Mouse (Mus musculus): ENCODE data around the gene Prkrip1. TPM values are rescaled to one million over a fixed set of nuclear protein-coding genes. Genes with fewer than 3 reads are reported as not detected.

The Prkrip1 gene
- polyA plus RNA-seq, 1 experiment from 2014 or later, result 66.0 TPM

DNA sequence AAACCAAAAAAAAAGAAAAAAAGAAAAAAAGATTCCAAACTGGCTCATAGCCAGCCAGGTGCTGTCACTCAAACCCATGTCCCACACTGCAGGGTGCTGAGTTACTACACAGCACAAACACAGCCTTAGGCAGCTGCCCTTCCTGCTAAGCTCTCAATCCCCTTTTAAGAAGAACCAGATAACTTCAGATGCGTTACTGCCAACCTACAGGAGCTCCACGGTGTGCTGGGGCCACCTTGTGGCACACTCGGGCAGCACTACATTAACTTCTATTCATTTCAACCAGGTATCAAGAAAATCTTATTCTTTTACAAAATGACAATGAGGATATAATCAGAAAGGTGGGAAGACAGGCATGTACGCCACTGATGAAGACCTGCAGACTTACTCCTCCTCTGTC lies 12.0 kb downstream of the Prkrip1 start:
- WGBS, result 57% methylated on average over 4 of the region's 4 CpGs
- Histone ChIP-seq H3K27me3 (ENCODE audit: low read depth, poor library complexity, severe bottlenecking) (no peaks in the 10 kb centered on the region), H3K36me3 (peaks cover 97% of the 10 kb centered on the region), H3K4me1 (no peaks in the 10 kb centered on the region), H3K4me3 (no peak overlapping the region), H3K9me3 (replicated peaks) (no peaks in the 10 kb centered on the region), H3K27ac (no peak overlapping the region)
- peak; percentile 46 for DNase-seq (ENCODE audit: low spot score)

DNA sequence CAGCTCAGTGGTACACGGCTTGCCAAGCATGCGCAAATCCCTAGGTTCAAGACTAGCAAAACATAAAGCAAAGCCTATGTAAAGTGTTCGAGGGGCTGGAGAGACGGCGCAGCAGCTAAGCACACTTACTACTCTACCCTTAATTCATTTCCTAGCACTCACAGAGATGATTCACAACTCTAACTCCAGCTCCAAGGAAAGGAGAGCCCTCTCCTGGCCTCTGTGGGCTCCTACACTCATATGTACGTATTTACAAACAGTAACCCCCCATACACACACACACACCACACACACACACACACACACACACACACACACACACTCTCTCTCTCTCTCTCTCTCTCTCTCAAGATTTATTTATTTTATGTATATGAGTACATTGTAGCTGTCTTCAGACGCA lies 15.0 kb downstream of the Prkrip1 start:
- Histone ChIP-seq H3K4me3 (no peak overlapping the region), H3K4me1 (no peaks in the 10 kb centered on the region), H3K9me3 (replicated peaks) (no peaks in the 10 kb centered on the region), H3K27ac (no peak overlapping the region), H3K27me3 (ENCODE audit: low read depth, poor library complexity, severe bottlenecking) (no peaks in the 10 kb centered on the region), H3K36me3 (peaks cover 97% of the 10 kb centered on the region)
- 94% methylated on average over 7 of the region's 7 CpGs for WGBS
- no peak for DNase-seq (ENCODE audit: low spot score)

DNA sequence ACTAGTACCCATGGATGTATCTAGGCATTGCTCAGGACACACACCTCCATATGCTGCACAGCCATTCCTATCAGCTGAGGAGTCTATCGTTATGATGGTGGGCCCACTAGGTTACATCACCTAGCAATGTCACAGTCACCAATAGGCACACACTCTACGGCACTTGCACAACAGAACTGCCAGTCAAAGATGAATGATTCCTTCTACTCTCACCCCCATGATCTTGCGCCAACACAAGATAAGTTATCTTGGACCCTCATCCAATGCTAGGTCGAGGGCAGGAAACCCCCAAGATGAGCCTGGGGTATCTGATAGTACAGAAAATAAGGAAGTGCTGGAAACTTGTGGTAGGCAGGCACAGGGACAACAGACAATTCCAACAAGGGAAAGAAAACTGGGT lies 15.9 kb downstream of the Prkrip1 start:
- Histone ChIP-seq H3K36me3 (peaks cover 97% of the 10 kb centered on the region), H3K9me3 (replicated peaks) (no peaks in the 10 kb centered on the region), H3K4me1 (no peaks in the 10 kb centered on the region), H3K27ac (no peak overlapping the region), H3K4me3 (no peak overlapping the region), H3K27me3 (ENCODE audit: low read depth, poor library complexity, severe bottlenecking) (no peaks in the 10 kb centered on the region)
- DNase-seq (ENCODE audit: low spot score), result no peak
- WGBS, result 94% methylated on average over 4 of the region's 4 CpGs

DNA sequence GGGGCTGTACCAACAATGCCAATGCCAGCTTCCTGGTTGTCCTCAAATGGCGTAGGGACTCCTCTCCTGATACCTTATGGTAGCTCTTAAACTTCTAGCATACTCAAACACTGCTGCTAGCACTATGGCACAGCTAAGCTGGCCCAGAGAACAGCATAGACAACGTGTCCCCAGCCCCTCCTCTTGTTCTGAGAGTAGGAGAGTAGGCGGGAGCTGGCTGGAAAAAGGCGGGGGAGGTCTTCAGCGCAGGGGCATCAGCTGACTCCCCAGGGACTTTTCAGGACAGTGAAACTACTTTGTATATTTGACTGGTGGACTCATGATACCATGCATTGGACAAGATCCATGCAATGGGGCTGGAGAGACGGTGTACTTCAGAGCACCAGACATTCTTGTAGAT lies 16.7 kb downstream of the Prkrip1 start:
- H3K36me3 ChIP-seq, result peaks cover 99% of the 10 kb centered on the region
- H3K4me1 ChIP-seq, result no peaks in the 10 kb centered on the region
- DNase-seq (ENCODE audit: low spot score), result no peak
- WGBS, result 93% methylated on average over 6 of the region's 6 CpGs
- no peak overlapping the region for H3K4me3 ChIP-seq
- no peak overlapping the region for H3K27ac ChIP-seq
- H3K9me3 ChIP-seq (replicated peaks), result no peaks in the 10 kb centered on the region
- no peaks in the 10 kb centered on the region for H3K27me3 ChIP-seq (ENCODE audit: low read depth, poor library complexity, severe bottlenecking)

DNA sequence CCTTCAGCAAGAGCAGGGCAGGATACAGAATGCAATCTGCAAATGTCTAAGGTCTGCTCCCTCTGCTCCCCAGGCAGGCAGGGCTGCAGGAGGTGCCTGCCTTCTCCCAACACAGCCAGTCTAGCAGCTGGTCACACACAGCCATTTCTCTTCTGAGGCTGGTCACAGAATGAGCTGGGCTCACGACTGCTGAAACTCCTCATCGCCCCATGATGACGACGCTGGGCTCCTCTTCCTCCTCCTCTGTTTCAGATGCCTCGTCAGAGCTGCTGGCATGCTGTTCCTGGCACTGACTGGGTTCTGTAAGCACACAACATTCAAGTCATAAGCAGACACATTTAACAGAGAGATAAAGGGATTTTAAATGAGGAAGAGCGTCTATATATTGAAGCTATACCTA lies 17.6 kb downstream of the Prkrip1 start:
- Histone ChIP-seq H3K36me3 (peaks cover 93% of the 10 kb centered on the region), H3K27ac (no peak overlapping the region), H3K27me3 (ENCODE audit: low read depth, poor library complexity, severe bottlenecking) (no peaks in the 10 kb centered on the region), H3K4me3 (no peak overlapping the region), H3K9me3 (replicated peaks) (no peaks in the 10 kb centered on the region), H3K4me1 (no peaks in the 10 kb centered on the region)
- WGBS, result 92% methylated on average over 6 of the region's 6 CpGs
- DNase-seq (ENCODE audit: low spot score), result no peak

DNA sequence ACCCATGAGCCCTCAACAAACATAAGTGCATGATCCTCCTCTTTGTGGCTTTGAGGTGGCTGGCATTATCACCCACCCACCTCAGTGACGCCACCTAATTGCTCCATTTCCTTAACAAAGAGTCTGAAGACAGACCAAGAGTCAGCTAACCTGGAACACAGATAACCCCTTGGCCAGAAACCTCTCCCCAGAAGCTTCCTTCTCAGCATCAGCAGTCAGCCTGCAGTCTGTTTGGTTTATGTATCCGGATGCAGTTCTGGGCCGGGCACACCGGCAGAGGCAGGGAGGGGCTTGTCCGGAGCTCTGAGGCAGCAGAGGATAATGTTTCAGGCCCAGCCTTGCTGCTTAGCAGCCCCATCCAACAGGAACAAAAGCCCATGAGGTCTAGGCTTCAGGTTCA lies 19.2 kb downstream of the Prkrip1 start:
- H3K27me3 ChIP-seq (ENCODE audit: low read depth, poor library complexity, severe bottlenecking), result no peaks in the 10 kb centered on the region
- H3K4me3 ChIP-seq, result no peak overlapping the region
- 82% methylated on average over 5 of the region's 5 CpGs for WGBS
- DNase-seq (ENCODE audit: low spot score), result no peak
- H3K36me3 ChIP-seq, result peaks cover 77% of the 10 kb centered on the region
- H3K27ac ChIP-seq, result no peak overlapping the region
- no peaks in the 10 kb centered on the region for H3K4me1 ChIP-seq
- no peaks in the 10 kb centered on the region for H3K9me3 ChIP-seq (replicated peaks)

DNA sequence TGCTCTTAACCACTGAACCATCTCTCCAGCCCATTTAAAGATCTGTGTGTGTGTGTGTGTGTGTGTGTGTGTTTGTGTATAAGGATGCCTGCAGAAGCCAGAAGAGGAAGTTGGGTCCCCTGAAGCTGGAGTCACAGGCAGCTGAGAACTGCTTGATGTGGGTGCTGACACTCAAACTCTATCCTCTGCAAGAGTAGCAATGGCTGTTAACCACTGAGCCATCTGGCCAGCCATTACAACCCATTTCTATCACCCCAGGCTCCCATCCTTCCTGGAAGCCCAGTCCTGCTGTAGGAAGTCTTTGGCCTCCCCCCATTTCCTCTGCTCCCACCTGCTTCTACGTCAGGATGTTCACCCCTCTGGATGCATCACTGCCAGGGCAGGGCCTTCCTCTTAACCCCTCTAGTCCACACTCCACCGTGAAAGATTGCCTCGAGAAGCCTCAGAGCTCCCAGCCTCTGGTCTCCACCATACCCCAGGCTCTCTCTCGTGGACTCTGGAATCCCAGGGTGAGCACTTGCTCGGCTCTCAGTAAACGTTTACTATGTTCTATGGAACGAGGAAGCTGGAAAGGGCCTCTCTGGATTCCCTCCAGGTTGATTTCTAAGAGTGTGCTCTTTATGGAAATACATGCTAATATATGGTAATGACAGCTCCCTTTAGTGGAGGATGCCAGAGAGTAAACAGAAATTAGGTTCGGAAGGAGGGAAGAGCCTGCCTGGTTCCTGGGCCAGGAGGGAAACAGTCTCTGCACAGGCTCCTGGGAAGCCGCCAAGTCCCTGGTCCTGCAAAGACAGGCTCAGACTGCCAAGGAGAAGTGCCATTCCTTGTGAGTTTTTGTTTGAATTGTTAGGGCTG lies 24.9 kb downstream of the Prkrip1 start:
- no peak overlapping the region for H3K4me3 ChIP-seq
- 63% methylated on average over 9 of the region's 9 CpGs for WGBS
- DNase-seq (ENCODE audit: low spot score), result no peak
- peaks cover 18% of the 10 kb centered on the region for H3K4me1 ChIP-seq
- no peaks in the 10 kb centered on the region for H3K9me3 ChIP-seq (replicated peaks)
- H3K36me3 ChIP-seq, result peaks cover 20% of the 10 kb centered on the region
- no peak overlapping the region for H3K27ac ChIP-seq
- H3K27me3 ChIP-seq (ENCODE audit: low read depth, poor library complexity, severe bottlenecking), result peaks cover 8% of the 10 kb centered on the region; the same call in 1 of the 2 replicates

DNA sequence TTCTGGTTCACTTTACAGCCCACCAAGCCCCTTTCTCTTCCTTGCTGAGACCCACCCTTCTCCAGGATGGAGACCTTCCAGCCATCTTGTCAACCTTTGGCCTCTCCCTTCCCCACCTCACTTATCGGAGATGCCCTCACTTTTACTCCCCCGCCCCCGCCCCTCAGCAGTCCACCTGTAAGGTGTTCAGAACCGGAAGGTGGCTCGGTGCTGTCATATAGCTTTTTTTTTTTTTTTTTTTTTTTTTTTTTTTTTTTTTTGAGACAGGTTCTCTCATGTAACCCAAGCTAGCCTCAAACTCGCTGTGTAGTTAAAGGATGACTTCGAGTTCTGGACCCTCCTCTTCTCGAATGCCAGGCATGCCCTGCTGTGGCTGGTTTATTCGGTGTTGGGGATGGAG lies 25.8 kb downstream of the Prkrip1 start:
- Histone ChIP-seq H3K4me3 (no peak overlapping the region), H3K27ac (no peak overlapping the region), H3K4me1 (peaks cover 18% of the 10 kb centered on the region), H3K36me3 (peaks cover 14% of the 10 kb centered on the region), H3K27me3 (ENCODE audit: low read depth, poor library complexity, severe bottlenecking) (peaks cover 8% of the 10 kb centered on the region; the same call in 1 of the 2 replicates), H3K9me3 (replicated peaks) (no peaks in the 10 kb centered on the region)
- no peak for DNase-seq (ENCODE audit: low spot score)
- WGBS, result 82% methylated on average over 9 of the region's 9 CpGs

DNA sequence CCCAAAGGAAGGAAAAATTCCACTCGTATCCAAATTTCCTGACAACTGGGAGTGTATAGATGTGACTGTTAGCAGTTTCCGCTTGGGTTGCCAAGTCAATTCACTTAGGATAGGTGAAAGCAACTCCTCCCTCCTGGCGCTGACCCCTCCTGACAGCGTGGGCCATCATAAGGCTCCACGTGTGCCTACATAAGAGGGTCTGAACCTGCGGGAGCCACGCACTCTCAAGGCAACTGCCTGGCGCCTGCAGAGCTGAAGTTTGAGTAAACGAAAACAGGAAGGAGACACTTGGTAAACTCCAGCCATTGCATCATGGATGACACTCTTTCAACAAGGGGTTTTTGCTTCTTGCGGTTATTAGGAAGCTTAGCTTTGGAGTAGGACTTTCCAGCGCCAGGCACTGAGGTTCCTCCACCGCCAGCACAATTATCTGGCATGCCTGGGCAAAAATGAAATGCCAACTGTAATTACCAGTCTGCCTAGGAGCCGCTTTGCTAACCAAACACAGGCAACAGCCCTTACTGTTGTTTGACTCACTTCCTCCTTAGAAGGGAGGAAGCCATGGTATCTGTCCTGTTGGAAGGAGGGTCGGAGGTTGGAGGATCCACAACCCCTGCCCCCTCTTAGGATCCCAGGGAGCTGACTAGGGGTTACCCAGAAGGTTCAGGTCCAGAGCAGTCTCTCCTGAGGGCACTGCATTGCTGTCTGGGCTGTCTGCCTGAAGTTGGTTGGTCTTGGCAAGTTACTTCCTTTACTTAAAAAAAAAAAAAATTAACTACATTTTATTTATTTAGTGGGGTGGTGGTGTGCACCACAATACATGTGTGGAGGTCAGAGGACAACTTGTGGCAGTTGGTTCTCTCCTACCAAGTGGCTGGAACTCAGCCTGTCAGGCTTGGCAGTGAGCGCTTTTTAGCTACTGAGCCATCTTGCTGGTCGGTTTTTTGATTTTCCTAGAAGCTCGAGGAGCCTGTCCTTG lies 27.1 kb downstream of the Prkrip1 start:
- DNase-seq (ENCODE audit: low spot score), result no peak

DNA sequence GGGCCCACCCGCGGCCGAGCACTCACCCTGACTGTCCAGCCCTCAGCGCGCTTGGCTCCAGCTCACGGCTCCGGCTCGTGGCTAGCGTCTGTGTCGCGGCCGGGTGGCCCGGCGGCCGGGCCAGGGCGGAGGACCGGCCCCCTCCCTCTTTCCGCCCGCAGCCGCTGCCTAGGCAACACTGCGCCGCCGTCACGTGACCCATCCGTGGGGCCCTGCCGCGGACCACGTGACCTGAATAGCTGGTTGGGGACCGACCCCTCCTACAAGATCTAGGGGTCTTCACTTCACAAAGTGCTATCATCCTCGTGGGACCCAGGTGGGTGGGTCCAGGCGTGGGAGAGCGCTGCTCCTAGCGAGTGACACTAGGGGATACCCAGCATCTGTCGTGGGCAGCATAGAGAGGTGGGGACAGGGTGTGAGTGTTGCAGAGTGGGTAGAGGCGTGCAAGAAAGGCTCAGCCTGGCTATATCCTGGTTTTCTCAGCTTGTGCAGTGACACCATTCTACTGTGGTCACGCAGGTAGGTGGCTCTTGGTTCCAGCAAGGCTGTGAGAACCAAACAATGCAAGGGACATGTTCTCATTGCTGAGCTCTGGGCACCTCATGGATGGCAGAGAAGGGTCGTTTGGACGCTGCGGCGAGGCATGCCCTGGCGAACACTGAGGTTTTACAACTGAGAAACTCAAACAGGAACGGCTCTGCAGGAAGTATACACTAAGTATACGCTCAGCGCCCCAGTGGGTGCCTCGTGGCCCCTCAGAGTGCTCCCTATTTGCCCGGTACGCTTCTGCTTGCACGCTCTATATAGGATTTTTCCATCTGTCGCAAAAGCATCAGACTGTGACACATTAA lies 28.0 kb downstream of the Prkrip1 start, which contains the start of gene Orai2:
TSS of gene Orai2 (minus strand) at position 202 of the 851 bp plus-strand sequence.
- H3K36me3 ChIP-seq, result peaks cover 6% of the 10 kb centered on the region; the same call in 1 of the 2 replicates
- H3K4me1 ChIP-seq, result peaks cover 18% of the 10 kb centered on the region
- peak; percentile 95 for DNase-seq (ENCODE audit: low spot score)
- H3K27me3 ChIP-seq (ENCODE audit: low read depth, poor library complexity, severe bottlenecking), result peaks cover 8% of the 10 kb centered on the region; the same call in 1 of the 2 replicates
- H3K4me3 ChIP-seq, result peak within 1 kb of the TSS; percentile 71
- H3K9me3 ChIP-seq (replicated peaks), result no peaks in the 10 kb centered on the region
- WGBS, result 8% methylated on average over 47 of the region's 49 CpGs
- H3K27ac ChIP-seq, result peak within 1 kb of the TSS; percentile 85

More for the DNA sequence above, 27.1 kb downstream of the Prkrip1 start:
- Histone ChIP-seq H3K27me3 (ENCODE audit: low read depth, poor library complexity, severe bottlenecking) (peaks cover 8% of the 10 kb centered on the region; the same call in 1 of the 2 replicates), H3K36me3 (peaks cover 6% of the 10 kb centered on the region; the same call in 1 of the 2 replicates), H3K9me3 (replicated peaks) (no peaks in the 10 kb centered on the region), H3K4me1 (peaks cover 18% of the 10 kb centered on the region), H3K27ac (peak overlapping the region; percentile 85), H3K4me3 (peak overlapping the region; percentile 71)
- WGBS, result 41% methylated on average over 17 of the region's 17 CpGs

DNA sequence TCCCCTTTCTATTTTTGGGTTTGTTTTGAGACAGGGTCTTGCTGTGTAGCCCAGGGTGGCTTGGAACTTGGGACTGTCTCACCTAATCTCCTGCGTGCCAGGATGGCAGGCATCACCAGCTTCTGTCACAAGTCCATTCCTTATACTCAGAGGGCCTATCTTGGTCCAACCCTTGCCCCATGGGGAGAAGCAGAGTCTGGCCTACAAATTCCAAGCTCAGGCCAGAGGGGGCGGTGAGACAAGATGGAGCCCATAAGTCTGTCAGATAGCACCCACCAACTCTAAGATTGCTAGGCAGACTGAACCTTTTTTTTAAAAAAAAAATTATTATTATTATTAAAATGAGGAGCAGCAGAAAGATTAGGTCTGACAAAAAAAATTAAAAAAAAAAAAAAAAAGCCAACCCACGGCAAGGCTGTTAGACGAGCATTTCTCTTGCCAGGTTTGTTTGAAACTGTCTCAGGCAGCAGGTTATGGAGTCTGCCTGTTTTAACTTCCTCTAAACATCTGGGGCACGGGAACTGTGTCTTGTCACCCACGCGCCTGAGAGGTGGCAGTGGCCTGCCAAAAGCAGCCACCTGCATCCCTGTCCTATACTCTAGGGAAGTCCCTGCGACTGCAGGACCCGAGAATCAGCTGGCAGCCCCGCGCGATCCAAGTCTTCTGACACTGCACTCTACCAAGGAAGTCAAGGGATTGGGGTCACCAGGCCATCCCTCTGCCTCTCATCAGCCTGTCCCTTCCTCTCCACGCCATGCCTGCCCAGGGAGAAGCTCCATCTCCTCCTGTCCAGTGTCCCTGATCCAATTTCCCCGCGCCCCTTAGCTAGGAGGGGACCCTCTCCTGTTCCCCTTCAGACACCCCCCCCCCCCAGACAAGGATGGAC lies 28.9 kb downstream of the Prkrip1 start:
- WGBS, result 18% methylated on average over 15 of the region's 15 CpGs
- peaks cover 6% of the 10 kb centered on the region; the same call in 1 of the 2 replicates for H3K36me3 ChIP-seq
- H3K27me3 ChIP-seq (ENCODE audit: low read depth, poor library complexity, severe bottlenecking), result peaks cover 8% of the 10 kb centered on the region; the same call in 1 of the 2 replicates
- no peak for DNase-seq (ENCODE audit: low spot score)
- no peaks in the 10 kb centered on the region for H3K9me3 ChIP-seq (replicated peaks)
- peak overlapping the region; percentile 85 for H3K27ac ChIP-seq
- peaks cover 18% of the 10 kb centered on the region for H3K4me1 ChIP-seq
- peak overlapping the region; percentile 71 for H3K4me3 ChIP-seq

Measured in limb, embryonic 10.5 days (tissue).